Mouse (Mus musculus) left cerebral cortex, adult 2 months (tissue): Measurements from ENCODE around the gene Wdr91. TPM values are rescaled to one million over a fixed set of nuclear protein-coding genes. Genes with fewer than 3 reads are reported as not detected.

Source experiments
- DNase-seq, 2 experiments: peaks; one replicate each; pipeline ENCODE4 v3.0.0; 2021 to 2022; ENCODE audit warnings: low spot score in 2 of 2, mixed read lengths in 1 of 2; ENCODE audit errors: extremely low spot score in 1 of 2
- H3K27ac ChIP-seq: fragments of 200-600 bp; 2 replicates; pipeline ENCODE4 v1.8.1; 2022
- H3K4me3 ChIP-seq: fragments of 200-600 bp; 2 replicates; pipeline ENCODE4 v1.8.1; 2022
- CTCF ChIP-seq: fragments of 200-600 bp; IDR thresholded peaks from 2 replicates; pipeline ENCODE4 v1.8.1; 2022; ENCODE audit warnings: antibody characterized with exemption, mild to moderate bottlenecking, moderate library complexity
- intact Hi-C: fragments of 180-260 bp; cut with DNase I; formaldehyde crosslinking; loops from one replicate; pipeline ENCODE4 v1.15.1; 2025
- total RNA-seq, 2 experiments: library from RNA; stranded (reverse); gene quantifications; 2 replicates each; pipeline ENCODE4 v1.2.3; 2021

The Wdr91 gene
- total RNA-seq, 2 experiments from 2014 or later, result 29.3 to 30.7 TPM

GRCm38 (mm10) chr6:34939451-34939850 lies 28.8 kb upstream of the Wdr91 start:
- intact Hi-C loops, result no loop called here
- no peak overlapping the region for H3K27ac ChIP-seq
- no peak for DNase-seq

DNA sequence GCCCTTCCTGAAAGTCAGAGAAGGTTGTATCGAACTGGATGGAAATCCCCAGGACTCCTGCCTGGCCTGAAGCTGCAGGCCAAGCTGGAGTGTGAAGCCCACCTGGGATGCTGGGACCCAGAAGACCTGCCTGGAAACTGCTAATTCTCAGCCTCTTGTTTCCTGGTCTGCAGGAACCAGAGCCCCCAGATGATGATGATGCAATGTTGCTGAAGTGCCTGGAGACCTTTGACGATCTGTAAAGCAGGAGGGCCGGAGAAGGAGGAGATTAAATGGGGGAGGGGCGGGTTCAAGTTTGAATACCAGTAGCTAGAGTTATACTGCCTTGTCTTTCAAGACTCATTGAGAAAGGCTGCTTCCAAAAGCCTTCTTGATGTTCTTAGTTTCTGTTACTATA lies 28.3 kb upstream of the Wdr91 start:
- no peak for TF ChIP-seq CTCF
- intact Hi-C loops, result no loop called here
- no peak overlapping the region for H3K27ac ChIP-seq
- H3K4me3 ChIP-seq, result no peak overlapping the region
- DNase-seq, result no peak

More at GRCm38 (mm10) chr6:34939451-34939850, 28.8 kb upstream of the Wdr91 start:
- H3K4me3 ChIP-seq, result no peak overlapping the region
- no peak for TF ChIP-seq CTCF

GRCm38 (mm10) chr6:34938280-34938928 lies 27.7 kb upstream of the Wdr91 start:
- no peak overlapping the region for H3K4me3 ChIP-seq
- DNase-seq, result no peak
- no peak for TF ChIP-seq CTCF
- no peak overlapping the region for H3K27ac ChIP-seq
- intact Hi-C loops, result no loop called here

- no peak for DNase-seq
- Histone ChIP-seq H3K27ac (no peak overlapping the region), H3K4me3 (no peak overlapping the region)
- peak; percentile 8 for TF ChIP-seq CTCF
- intact Hi-C loops, result no loop called here
These were observed 26.1 kb upstream of the Wdr91 start for GRCm38 (mm10) chr6:34936743-34937142.

DNA sequence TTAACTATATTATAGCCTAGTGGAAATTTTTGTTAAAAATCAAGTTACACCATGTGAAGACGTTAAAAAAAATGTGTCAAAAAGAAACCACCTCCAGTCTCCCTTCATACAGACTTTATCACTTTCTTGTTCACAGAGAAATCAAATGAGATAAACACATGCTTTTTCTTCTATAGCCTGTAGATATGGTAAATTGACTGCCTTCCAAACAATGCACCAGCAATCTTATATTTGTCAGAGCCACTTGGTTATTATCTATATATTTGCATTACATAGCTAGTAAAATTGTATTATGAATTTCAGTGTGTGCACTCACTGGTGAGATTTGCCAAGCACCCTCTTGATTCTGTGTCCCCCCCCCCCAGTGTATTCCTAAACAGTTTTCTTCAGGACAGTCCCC lies 22.0 kb upstream of the Wdr91 start:
- intact Hi-C loops, result no loop called here
- no peak overlapping the region for H3K4me3 ChIP-seq
- no peak for DNase-seq
- no peak for TF ChIP-seq CTCF
- no peak overlapping the region for H3K27ac ChIP-seq

GRCm38 (mm10) chr6:34927594-34927993 lies 16.9 kb upstream of the Wdr91 start:
- no peak for DNase-seq
- intact Hi-C loops, result loop anchor here (5.0 kb wide), 1 partner anchor 415 kb away; no protein-coding TSS in a partner anchor
- TF ChIP-seq CTCF, result no peak

DNA sequence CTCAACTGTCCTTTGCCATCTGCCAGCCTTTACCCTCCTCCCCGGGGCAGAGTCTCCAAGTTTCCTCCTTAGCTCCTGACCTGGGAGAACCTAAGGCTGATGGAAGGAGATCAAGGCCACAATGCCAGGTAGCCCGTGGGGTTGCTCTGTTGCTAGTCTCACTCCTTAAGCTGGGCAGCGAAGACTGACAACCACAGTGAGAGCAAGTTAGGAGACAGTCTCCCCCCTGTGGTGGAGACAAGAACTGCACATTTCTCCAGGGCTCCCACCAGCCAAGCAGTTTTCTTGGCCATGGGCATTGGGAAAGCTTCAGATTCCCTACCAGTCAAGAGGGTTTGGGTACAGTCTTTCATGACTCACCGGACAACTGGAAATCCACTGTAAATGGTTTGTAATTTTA lies 16.5 kb upstream of the Wdr91 start:
- H3K27ac ChIP-seq, result no peak overlapping the region
- H3K4me3 ChIP-seq, result no peak overlapping the region
- peak; percentile 91 for TF ChIP-seq CTCF
- DNase-seq, result peak; percentile 59 to 69
- intact Hi-C loops, result loop anchor here (5.0 kb wide), 1 partner anchor 415 kb away; no protein-coding TSS in a partner anchor

More at GRCm38 (mm10) chr6:34927594-34927993, 16.9 kb upstream of the Wdr91 start:
- H3K4me3 ChIP-seq, result no peak overlapping the region
- H3K27ac ChIP-seq, result no peak overlapping the region

GRCm38 (mm10) chr6:34921941-34922340 lies 11.3 kb upstream of the Wdr91 start:
- TF ChIP-seq CTCF, result peak; percentile 46
- H3K27ac ChIP-seq, result no peak overlapping the region
- intact Hi-C loops, result no loop called here
- H3K4me3 ChIP-seq, result no peak overlapping the region
- no peak for DNase-seq

GRCm38 (mm10) chr6:34920631-34921030 lies 10.0 kb upstream of the Wdr91 start:
- intact Hi-C loops, result no loop called here

DNA sequence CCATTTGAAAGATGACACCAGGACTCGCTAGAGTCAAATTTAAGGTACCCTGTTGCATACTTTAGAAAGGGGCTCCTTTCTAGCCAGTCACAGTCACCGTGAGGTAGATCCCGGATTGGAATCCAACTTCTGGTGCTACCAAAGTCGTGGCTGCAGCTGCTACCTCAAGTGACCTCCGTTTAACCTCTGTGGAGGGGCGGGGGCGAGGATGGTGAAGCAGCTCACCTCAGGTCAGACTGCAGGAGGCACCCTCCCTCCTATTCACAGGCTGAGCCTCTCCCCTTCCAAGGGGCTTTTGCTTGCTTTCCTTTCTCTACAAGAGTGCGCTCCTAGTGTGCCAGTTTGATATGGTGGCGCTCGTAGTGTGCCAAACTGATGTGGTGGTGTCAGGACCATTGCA lies 9.3 kb upstream of the Wdr91 start, which contains the start of gene Stra8:
TSS of gene Stra8 (plus strand) at position 208 of the 400 bp plus-strand sequence.
- Histone ChIP-seq H3K27ac (no peak within 1 kb of the TSS), H3K4me3 (no peak within 1 kb of the TSS)
- no peak for DNase-seq
- intact Hi-C loops, result no loop called here
- TF ChIP-seq CTCF, result no peak

More at GRCm38 (mm10) chr6:34920631-34921030, 10.0 kb upstream of the Wdr91 start:
- Histone ChIP-seq H3K4me3 (no peak overlapping the region), H3K27ac (no peak overlapping the region)
- no peak for DNase-seq
- TF ChIP-seq CTCF, result no peak

GRCm38 (mm10) chr6:34919146-34919545 lies 8.5 kb upstream of the Wdr91 start:
- no peak for TF ChIP-seq CTCF
- no peak overlapping the region for H3K27ac ChIP-seq
- H3K4me3 ChIP-seq, result no peak overlapping the region
- intact Hi-C loops, result no loop called here
- no peak for DNase-seq

GRCm38 (mm10) chr6:34914462-34914861 lies 3.8 kb upstream of the Wdr91 start:
- no peak for TF ChIP-seq CTCF
- H3K4me3 ChIP-seq, result no peak overlapping the region
- intact Hi-C loops, result no loop called here
- no peak for DNase-seq
- no peak overlapping the region for H3K27ac ChIP-seq
